Mouse (Mus musculus) urinary bladder, postnatal 14 days (tissue): ENCODE results near the gene Nobox.

Source experiments
- DNase-seq: peaks from one replicate; pipeline ENCODE4 v3.0.0; 2021; ENCODE audit warnings: low spot score

Gene Nobox

GRCm38 (mm10) chr6:43272597-43272996, 36.8 kb downstream of the Nobox start:
- DNase-seq: no peak

GRCm38 (mm10) chr6:43266356-43266755, 43.0 kb downstream of the Nobox start:
- peak; percentile 36 for DNase-seq

- DNase-seq: peak; percentile 86
Observed at GRCm38 (mm10) chr6:43265363-43266041, 43.9 kb downstream of the Nobox start, which contains the start of gene Arhgef5. Gene Arhgef5, plus strand, starts transcription at chr6:43265582.

GRCm38 (mm10) chr6:43260756-43261155, 48.6 kb downstream of the Nobox start:
- DNase-seq: no peak

GRCm38 (mm10) chr6:43254193-43254926, 55.0 kb downstream of the Nobox start:
- DNase-seq: no peak
